Mouse (Mus musculus) neural tube, embryonic 13.5 days (tissue): ENCODE measurements at regions not wholly inside any gene's neighbourhood (a gene's known extent, or its start where the extent isn't known, plus 50 kb on each side); places are given as distances from the start of the nearest gene placed in this dataset.
A peak's percentile ranks its signal among the peaks of the same experiment; 100 is the strongest.

Experiments
- ATAC-seq: fragments of 200-750 bp; cut with Nextera tagmentation; 2 replicates; pipeline ENCODE4 v1.8.0; 2017; ENCODE audit warnings: low read depth, mild to moderate bottlenecking, moderate TSS enrichment, moderate library complexity
- H3K27ac ChIP-seq: fragments of 300-500 bp; sonication (generic); replicated peaks from 2 replicates; pipeline ENCODE4 v1.5.1; 2015; ENCODE audit warnings: moderate library complexity, mild to moderate bottlenecking, inconsistent platforms
- H3K27me3 ChIP-seq: fragments of 300-500 bp; sonication (generic); 2 replicates; pipeline ENCODE4 v1.6.1; 2015; ENCODE audit warnings: mild to moderate bottlenecking, inconsistent platforms
- H3K36me3 ChIP-seq: fragments of 300-500 bp; sonication (generic); 2 replicates; pipeline ENCODE4 v1.6.1; 2015; ENCODE audit warnings: mild to moderate bottlenecking, inconsistent platforms
- H3K4me1 ChIP-seq: fragments of 300-500 bp; sonication (generic); replicated peaks from 2 replicates; pipeline ENCODE4 v1.6.1; 2015; ENCODE audit warnings: inconsistent platforms
- H3K4me2 ChIP-seq: fragments of 300-500 bp; sonication (generic); 2 replicates; pipeline ENCODE4 v1.6.1; 2015; ENCODE audit warnings: inconsistent platforms, mild to moderate bottlenecking, moderate library complexity
- H3K4me3 ChIP-seq: fragments of 300-500 bp; sonication (generic); 2 replicates; pipeline ENCODE4 v1.5.1; 2015; ENCODE audit warnings: mild to moderate bottlenecking, inconsistent platforms
- H3K9ac ChIP-seq: fragments of 300-500 bp; sonication (generic); 2 replicates; pipeline ENCODE4 v1.6.1; 2015; ENCODE audit warnings: moderate library complexity, mild to moderate bottlenecking, inconsistent platforms
- H3K9me3 ChIP-seq: fragments of 300-500 bp; sonication (generic); 2 replicates; pipeline ENCODE4 v1.6.1; 2016; ENCODE audit warnings: inconsistent platforms
- WGBS: fragments of 180-500 bp; shearing (Covaris S2); methylation state at CpG from one replicate; pipeline ENCODE4 v1.1.7; 2015; 5-methylcytosine and 5-hydroxymethylcytosine counted together

DNA sequence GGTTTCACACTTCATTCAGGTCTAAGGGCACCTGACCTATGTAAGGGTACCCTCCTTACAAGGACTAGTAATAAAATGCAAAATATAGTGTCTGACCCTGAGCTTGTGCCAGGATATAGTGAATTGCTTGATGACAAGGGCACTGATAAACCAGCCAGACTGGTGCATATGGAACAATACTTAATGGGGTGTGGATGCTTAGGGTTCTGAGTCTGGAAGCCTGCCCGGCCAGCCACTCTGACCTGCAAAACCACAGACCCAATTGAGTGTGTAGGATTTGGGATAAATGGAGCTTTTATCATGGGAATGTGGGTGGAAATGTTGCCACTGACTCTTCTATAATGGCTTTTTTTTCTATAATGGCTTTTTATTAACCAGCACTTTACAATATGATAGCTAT lies 1838.7 kb upstream of the Dsel start:
- Histone ChIP-seq H3K4me2 (no peak overlapping the region), H3K4me1 (no peaks in the 10 kb centered on the region), H3K9ac (no peak overlapping the region), H3K4me3 (no peak overlapping the region), H3K27ac (no peak overlapping the region), H3K27me3 (no peaks in the 10 kb centered on the region), H3K36me3 (no peaks in the 10 kb centered on the region), H3K9me3 (no peaks in the 10 kb centered on the region)
- 82% methylated on average over 1 of the region's 1 CpGs for WGBS
- ATAC-seq = peak; percentile 23; the same call in 1 of the 2 replicates

DNA sequence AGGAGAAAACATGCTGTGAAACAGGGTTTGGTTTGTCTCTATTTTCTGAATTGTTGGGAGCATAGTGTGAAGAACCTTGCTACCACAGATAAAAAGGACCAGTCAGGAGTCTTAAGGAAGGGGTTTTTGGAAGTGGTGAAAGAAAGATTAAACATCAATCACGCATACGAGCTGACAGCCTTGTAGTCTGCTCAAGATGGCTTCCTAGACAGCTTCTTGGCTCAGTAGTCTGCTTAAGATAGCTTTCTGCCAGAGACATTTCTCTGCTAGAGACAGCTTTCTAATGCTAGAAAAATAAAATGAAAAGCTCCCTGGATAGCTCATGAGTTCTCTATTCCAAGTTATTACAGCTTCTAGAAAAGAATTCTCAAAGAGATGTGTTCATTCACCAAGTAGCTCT lies 1823.9 kb upstream of the Dsel start:
- WGBS = 83% methylated on average over 2 of the region's 2 CpGs
- Histone ChIP-seq H3K27ac (no peak overlapping the region), H3K4me2 (no peak overlapping the region), H3K4me3 (no peak overlapping the region), H3K27me3 (no peaks in the 10 kb centered on the region), H3K4me1 (no peaks in the 10 kb centered on the region), H3K9ac (no peak overlapping the region), H3K9me3 (no peaks in the 10 kb centered on the region), H3K36me3 (no peaks in the 10 kb centered on the region)
- ATAC-seq = no peak

DNA sequence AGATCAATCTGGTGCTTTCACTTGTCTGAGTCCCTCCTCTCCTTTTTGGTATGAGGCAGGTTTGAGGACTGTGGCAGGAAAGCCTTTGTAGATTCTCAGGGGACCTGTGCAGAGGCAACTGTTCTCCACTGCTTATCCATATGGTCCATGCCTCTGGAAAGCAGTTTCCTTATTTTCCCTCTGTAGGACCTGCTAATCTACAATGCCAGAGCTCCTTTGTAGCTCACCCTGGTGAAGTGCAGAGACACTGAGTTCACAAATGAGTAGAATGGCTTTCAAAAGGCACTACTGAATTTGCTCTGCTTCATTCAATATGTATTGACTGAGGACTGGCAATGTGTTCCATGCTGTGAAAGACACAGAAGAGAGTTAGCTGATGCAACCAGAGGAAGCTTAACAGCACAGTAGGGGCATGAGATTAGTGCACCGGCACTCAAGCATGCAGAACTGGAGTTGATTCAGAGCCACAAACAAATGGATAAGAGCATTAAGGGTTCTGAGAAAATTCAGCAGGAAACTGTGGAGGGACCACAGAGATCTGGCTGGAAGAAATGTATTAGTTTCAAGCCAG lies 1811.7 kb upstream of the Dsel start:
- 42% methylated on average over 1 of the region's 1 CpGs for WGBS
- H3K9ac ChIP-seq = no peak overlapping the region
- no peaks in the 10 kb centered on the region for H3K4me1 ChIP-seq
- no peaks in the 10 kb centered on the region for H3K27me3 ChIP-seq
- H3K4me2 ChIP-seq = no peak overlapping the region
- H3K4me3 ChIP-seq = no peak overlapping the region
- no peaks in the 10 kb centered on the region for H3K9me3 ChIP-seq
- ATAC-seq = no peak
- no peak overlapping the region for H3K27ac ChIP-seq
- H3K36me3 ChIP-seq = no peaks in the 10 kb centered on the region

DNA sequence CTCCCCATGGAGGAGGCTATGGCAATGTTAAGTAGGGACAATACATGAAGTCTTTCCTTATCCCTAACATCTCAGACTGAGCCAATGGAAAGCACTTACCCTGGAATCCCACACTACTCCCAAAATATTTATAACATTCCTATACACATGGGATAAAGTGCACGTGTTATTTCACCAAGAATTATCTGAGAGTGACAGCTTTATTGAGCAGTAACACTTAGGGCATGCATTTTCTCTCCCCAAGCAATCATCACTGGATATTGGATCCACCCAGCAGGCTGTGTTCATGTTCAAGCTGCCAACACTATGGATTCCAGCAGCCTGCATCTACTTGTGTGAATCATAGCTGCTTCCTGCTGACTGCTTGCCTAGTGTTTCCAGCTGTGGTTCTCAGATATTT lies 1766.2 kb upstream of the Dsel start:
- no peak overlapping the region for H3K4me2 ChIP-seq
- no peak overlapping the region for H3K4me3 ChIP-seq
- WGBS = 52% methylated on average over 1 of the region's 1 CpGs
- H3K36me3 ChIP-seq = no peaks in the 10 kb centered on the region
- H3K9me3 ChIP-seq = no peaks in the 10 kb centered on the region
- no peak overlapping the region for H3K27ac ChIP-seq
- no peak overlapping the region for H3K9ac ChIP-seq
- no peak for ATAC-seq
- H3K27me3 ChIP-seq = no peaks in the 10 kb centered on the region
- no peaks in the 10 kb centered on the region for H3K4me1 ChIP-seq
